Mouse (Mus musculus) kidney, adult 9 months (tissue): ENCODE results near the gene Gm28053.
A peak's percentile ranks its signal among the peaks of the same experiment; 100 is the strongest.

Experiments
- DNase-seq: peaks from one replicate; pipeline ENCODE4 v3.0.0; 2022

Gm28053 gene

DNA sequence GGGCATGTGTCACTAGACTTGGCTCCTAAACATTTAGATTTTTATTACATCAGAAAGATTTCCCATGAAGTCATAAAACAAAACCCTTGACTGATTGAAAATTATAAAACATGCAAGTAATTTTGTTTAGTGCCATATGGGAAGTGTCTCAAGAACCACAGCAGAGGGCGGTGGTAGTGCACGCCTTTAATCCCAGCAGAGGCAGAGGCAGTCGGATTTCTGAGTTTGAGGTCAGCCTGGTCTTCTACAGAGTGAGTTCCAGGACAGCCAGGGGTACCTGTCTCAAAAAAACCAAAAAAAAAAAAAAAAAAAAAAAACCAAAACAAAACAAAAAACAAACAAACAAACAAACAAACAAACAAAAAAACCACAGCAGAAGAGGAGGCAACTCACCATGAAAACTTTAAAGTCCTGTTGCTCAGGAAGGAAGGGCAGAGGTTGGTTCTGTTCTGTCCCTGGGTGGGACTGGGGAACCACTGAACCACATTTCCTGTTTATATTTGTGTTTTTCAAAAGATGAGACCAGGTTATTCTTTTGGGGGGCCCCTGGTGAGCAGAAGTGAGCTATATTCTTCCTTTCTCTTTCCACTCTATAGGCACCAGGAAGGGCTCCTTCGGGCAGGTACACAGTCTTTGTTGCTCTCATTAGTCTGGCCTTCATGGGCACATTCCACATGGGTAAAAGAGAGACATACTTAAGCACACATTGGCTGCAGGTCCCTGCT lies 21.4 kb upstream of the Gm28053 start:
- no peak for DNase-seq

- DNase-seq: no peak
Measured at GRCm38 (mm10) chr6:48697555-48697930, 20.9 kb upstream of the Gm28053 start.

DNA sequence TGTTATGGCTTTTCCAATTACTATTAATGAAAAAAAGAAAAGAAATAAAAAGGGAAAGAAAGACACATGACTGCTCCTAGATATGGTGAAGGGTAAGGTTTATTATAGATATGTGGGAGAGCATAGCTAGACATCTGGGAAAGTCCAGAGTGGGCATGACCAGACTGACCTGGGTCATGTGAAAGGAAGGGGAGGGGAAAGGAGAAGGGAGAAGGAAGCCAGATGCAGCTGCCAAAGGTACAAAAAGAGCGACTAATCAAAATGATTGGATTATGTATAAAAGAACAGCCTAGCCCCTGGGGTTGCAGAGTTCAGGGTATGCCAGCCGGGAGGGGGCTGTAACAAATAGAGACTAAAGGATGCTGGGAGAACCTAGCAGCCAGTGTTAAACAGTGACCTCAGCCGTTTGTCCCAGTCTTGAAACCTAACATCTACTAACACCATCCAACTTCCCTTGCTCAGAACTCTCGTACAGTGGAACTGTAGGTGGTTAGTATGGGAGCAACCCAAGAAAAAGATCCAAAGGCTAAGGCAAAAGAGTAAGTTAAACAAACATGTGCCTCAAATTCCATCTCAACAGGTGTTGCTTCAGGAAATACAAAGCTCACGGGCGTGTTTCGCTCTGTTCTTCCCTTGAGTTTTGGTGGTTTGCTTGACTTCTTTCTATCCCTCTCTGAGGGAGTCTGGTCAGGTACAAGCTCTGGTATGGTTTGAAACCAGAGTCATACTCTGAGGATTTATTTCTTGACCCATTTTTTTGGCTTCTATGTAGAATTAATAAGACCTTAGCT lies 20.1 kb upstream of the Gm28053 start:
- no peak for DNase-seq

GRCm38 (mm10) chr6:48698888-48699287 lies 19.5 kb upstream of the Gm28053 start:
- DNase-seq: no peak

DNA sequence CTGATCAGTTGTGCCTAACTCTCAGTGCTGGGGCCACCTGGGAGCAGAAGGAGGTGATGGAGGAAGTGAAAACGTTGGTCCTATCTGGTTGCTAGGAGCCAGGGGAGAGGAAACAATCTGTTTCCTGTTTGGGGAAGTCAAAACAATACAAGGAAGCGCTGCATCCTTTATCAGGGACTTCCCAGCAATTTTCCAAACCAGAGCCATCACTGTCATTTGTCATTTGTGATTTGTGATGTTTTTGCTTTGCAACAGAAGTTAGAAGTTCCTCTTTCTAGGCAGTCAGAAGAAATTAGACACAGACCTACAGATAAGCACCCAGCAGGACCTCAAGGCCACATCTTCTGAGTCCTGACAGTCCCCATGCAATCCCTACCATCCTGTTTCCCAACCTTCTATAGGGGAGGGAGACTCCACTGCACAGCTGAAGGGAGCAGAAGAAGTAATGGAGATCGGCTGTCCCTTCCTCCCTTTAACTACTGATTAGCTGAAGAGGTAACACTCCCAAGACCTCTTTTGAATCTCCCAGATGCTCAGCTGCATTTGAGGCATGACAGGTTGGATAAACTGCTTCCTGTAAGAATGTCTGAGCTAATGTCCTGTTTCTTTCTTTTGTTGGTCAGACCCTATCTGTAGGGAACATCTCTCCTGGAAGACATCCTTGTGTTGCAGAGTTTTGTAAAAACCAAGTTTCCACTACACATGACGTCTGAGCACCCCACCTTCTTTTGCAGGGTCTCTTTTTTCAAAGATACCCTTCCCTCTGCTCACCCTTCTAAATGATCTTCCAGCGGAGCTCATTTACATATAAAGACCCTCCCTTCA lies 17.9 kb upstream of the Gm28053 start:
- DNase-seq: peak; percentile 77

DNA sequence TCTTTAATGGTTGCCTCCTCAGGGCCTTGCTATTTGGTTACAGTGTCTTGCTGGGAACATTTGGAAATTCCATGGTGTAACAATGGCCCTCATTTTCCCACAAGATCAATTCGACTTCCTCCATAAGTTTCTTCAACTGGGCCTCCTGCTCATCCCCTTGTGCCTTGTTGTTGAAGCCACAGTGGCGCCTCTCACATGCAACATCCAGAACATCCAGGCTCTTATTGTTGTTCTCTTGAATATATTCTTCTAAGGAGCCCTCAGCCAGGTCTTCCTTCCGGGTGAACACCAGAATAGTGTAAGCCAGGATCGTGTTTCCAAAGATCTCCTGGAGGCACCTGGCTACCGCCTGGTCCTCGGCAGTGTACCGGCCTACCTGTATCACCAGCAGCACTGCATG lies 16.3 kb upstream of the Gm28053 start:
- DNase-seq: no peak

GRCm38 (mm10) chr6:48702601-48703000 lies 15.8 kb upstream of the Gm28053 start:
- peak; percentile 42 for DNase-seq

GRCm38 (mm10) chr6:48704146-48704545 lies 14.3 kb upstream of the Gm28053 start:
- no peak for DNase-seq

- DNase-seq: no peak
Measured at GRCm38 (mm10) chr6:48706130-48706529, 12.3 kb upstream of the Gm28053 start.

DNA sequence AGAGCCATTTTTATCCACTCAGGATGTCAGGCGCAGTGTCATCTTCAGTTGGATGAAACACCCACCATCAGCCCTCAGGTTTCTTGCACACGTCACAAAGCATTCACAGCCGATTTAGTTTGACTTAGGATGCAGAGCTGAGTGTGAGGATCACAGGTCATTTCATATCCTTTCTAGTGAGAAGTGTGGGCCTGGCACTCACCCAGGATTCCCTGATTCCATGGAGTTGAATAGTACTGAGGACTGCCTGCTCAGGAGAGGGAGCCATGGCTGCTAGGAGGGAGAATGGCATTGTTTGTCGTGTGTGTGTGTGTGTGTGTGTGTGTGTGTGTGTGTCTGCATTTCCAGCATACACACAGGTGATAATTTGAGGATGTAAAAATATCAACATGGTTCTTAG lies 1.9 kb downstream of the Gm28053 start:
- DNase-seq: no peak

GRCm38 (mm10) chr6:48723468-48723867 lies 5.1 kb downstream of the Gm28053 start:
- no peak for DNase-seq

- peak; percentile 97 for DNase-seq
Measured at GRCm38 (mm10) chr6:48725476-48725875, 7.1 kb downstream of the Gm28053 start.

GRCm38 (mm10) chr6:48727761-48728160 lies 9.4 kb downstream of the Gm28053 start:
- no peak for DNase-seq

- no peak for DNase-seq
Measured at GRCm38 (mm10) chr6:48732864-48733304, 14.5 kb downstream of the Gm28053 start.

- DNase-seq: no peak
Measured at GRCm38 (mm10) chr6:48733660-48734059, 15.3 kb downstream of the Gm28053 start.

GRCm38 (mm10) chr6:48737053-48737452 lies 18.6 kb downstream of the Gm28053 start:
- no peak for DNase-seq

DNA sequence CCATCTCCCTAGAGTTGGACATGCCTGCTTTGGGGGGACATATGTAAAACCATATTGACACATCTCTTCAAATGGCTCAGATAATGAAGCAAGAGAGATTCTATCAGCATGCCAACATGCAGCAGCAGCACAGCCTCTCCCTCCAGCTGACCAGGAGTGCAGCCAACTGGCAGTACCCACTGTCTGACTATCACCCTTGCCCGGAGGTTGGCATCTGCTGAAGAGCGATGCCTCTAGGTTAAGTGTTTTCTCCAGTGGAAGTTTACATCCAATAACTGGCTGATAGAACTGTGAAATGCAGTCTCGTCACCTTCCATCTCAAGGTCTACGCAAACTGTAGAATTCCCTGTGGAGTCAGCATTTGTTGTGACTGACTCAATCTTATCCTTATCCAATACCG lies 19.3 kb downstream of the Gm28053 start:
- no peak for DNase-seq

DNA sequence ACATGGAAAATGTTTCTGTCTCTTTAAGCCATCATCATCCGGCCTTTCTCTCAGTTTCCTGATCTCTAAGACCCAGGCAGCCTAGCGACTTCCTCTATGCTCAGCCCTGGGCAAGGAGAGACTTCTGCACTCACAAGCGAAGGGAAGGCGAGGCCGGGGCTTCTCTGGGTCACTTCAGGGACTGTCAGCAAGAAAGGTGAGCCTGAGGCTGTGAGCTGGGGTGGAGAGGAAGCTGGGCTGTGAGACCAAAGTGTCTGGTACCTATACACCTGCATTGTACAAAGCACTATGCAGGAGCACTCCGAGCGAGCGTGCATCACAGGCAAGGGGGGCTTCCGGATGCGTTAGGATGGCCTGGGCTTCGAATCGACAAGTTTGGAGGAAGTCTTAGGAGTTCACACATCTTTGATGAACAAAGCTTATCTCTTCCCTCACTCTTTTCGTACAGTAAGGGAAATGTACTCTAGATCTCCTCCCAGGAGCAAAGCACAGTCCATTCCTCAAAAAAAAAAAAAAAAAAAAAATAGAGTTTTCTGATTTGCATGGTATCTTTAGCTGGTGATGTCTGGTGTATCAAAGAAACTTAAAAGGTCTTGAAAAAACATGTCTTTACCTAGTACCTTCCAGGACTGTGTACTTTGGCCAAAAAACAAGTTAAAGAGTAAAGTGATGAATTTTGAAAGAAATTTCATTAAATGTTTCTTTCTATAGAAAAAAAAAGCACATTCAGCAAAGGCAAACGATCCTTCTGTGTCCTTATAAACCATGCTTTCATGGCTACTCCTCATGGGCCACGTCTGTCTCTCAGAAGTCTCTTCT lies 20.8 kb downstream of the Gm28053 start, which contains the start of gene Gimap1:
Gimap1 (plus strand) TSS at position 94 of the 819 bp plus-strand sequence.
- peak; percentile 55 for DNase-seq

DNA sequence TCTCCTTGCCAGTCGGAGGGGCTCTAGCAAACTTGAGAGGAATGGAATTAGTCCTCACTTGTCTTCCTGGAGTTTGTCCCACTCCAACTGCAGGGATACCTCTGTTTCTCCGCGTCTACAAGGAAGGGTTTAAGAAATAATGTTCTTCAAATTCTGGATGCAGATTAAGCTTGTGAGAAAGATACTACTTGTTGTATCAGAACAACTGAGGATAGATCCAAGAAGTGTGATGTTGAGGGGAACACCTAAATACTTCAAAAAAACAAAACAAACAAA lies 21.3 kb downstream of the Gm28053 start:
- DNase-seq: no peak

- no peak for DNase-seq
Measured at GRCm38 (mm10) chr6:48740501-48741169, 22.2 kb downstream of the Gm28053 start.

DNA sequence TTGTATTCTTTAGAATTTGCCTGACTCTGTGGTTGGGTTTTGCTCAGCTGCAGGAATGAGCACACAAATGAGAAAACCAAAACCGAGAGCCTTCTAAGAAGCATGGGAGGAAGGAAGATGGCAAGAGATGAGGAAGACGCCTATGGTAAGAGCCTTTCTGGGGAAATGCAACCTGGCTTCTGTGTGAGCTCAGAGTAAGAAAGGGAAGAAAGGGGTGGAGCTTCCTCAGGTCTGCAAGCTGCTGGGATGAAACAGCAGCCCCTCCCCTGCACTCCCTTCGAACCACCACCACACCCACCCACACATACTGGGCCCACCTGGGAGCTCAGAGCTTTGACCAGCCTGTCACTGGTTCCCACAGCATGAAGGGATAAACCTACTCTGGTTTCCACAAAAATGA lies 22.9 kb downstream of the Gm28053 start:
- no peak for DNase-seq

DNA sequence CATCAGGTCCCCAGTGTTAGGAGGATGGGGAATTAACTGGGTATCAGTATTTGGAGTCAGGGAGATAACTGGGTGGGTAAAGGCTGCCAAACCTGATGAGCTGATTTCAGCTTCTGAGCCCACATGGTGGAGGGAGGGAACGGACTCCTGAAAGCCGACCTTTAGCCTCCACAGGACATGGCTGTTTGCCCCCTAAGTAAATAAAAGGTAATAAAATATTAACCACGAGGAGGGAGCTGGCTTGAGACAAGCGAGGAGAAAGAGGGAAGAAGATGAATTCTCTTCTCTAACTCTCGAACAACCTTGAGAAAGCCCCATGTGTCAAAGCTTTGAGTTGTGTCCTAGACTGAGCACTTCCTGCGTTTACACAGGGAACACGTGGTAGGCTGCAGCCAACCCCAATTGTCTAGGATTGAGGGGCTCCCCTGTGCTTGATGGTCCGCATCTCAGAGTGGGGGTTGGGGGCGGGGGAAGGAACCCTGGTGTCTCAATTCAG lies 23.4 kb downstream of the Gm28053 start:
- DNase-seq: peak; percentile 83
